Mouse (Mus musculus) limb, embryonic 12.5 days (tissue): ENCODE measurements around the gene Hip1. TPM values are rescaled to one million over a fixed set of nuclear protein-coding genes. Genes with fewer than 3 reads are reported as not detected.

Source experiments
- ATAC-seq: fragments of 200-750 bp; cut with Nextera tagmentation; 2 replicates; pipeline ENCODE4 v1.8.0; 2017; ENCODE audit warnings: low read depth, moderate TSS enrichment; ENCODE audit not compliant: insufficient number of reproducible peaks, insufficient read depth, low FRiP score, low TSS enrichment
- H3K27ac ChIP-seq: fragments of 300-500 bp; sonication (generic); 2 replicates; pipeline ENCODE4 v1.5.1; 2016; ENCODE audit warnings: mild to moderate bottlenecking, moderate library complexity
- H3K27me3 ChIP-seq: fragments of 300-500 bp; sonication (generic); 2 replicates; pipeline ENCODE4 v1.6.1; 2016; ENCODE audit warnings: mild to moderate bottlenecking, moderate library complexity
- H3K36me3 ChIP-seq: fragments of 300-500 bp; sonication (generic); 2 replicates; pipeline ENCODE4 v1.6.1; 2016; ENCODE audit warnings: mild to moderate bottlenecking, moderate library complexity
- H3K4me1 ChIP-seq: fragments of 300-500 bp; sonication (generic); replicated peaks from 2 replicates; pipeline ENCODE4 v1.6.1; 2016
- H3K4me2 ChIP-seq: fragments of 300-500 bp; sonication (generic); 2 replicates; pipeline ENCODE4 v1.6.1; 2016; ENCODE audit warnings: mild to moderate bottlenecking, moderate library complexity
- H3K4me3 ChIP-seq: fragments of 300-500 bp; sonication (generic); replicated peaks from 2 replicates; pipeline ENCODE4 v1.5.1; 2016; ENCODE audit warnings: mild to moderate bottlenecking
- H3K9ac ChIP-seq: fragments of 300-500 bp; sonication (generic); replicated peaks from 2 replicates; pipeline ENCODE4 v1.6.1; 2016; ENCODE audit warnings: mild to moderate bottlenecking, moderate library complexity
- H3K9me3 ChIP-seq: fragments of 300-500 bp; sonication (generic); 2 replicates; pipeline ENCODE4 v1.6.1; 2016; ENCODE audit warnings: mild to moderate bottlenecking, moderate library complexity
- WGBS: fragments of 180-500 bp; shearing (Covaris S2); methylation state at CpG from one replicate; pipeline ENCODE4 v1.1.7; 2016; 5-methylcytosine and 5-hydroxymethylcytosine counted together
- polyA plus RNA-seq: library from polyadenylated mRNA; unstranded; fragments of >200 nt; fragmentation: Nextera tagmentation; extraction: Ambion mirVana; gene quantifications from 2 replicates; pipeline ENCODE4 v1.2.1, GENCODE M21; 2016

Hip1 gene
- polyA plus RNA-seq, 1 experiment from 2014 or later = 50.7 TPM

- WGBS = 95% methylated on average over 4 of the region's 4 CpGs
- Histone ChIP-seq H3K9me3 (peaks cover 9% of the 10 kb centered on the region; the same call in 1 of the 2 replicates), H3K9ac (no peak overlapping the region), H3K36me3 (peaks cover 96% of the 10 kb centered on the region), H3K27me3 (no peaks in the 10 kb centered on the region), H3K4me1 (no peaks in the 10 kb centered on the region), H3K4me2 (no peak overlapping the region), H3K4me3 (no peak overlapping the region), H3K27ac (no peak overlapping the region)
- ATAC-seq = no peak; the same call in 1 of the 2 replicates
These were observed 111.1 kb downstream of the Hip1 start for GRCm38 (mm10) chr5:135433861-135434260.

- Histone ChIP-seq H3K4me1 (no peaks in the 10 kb centered on the region), H3K9ac (no peak overlapping the region), H3K27me3 (no peaks in the 10 kb centered on the region), H3K9me3 (peaks cover 9% of the 10 kb centered on the region; the same call in 1 of the 2 replicates), H3K4me2 (no peak overlapping the region), H3K27ac (no peak overlapping the region), H3K36me3 (peaks cover 96% of the 10 kb centered on the region), H3K4me3 (no peak overlapping the region)
- no peak for ATAC-seq
- 90% methylated on average over 6 of the region's 6 CpGs for WGBS
These were observed 113.8 kb downstream of the Hip1 start for GRCm38 (mm10) chr5:135431111-135431510.

- H3K27ac ChIP-seq = no peak overlapping the region
- WGBS = 77% methylated on average over 5 of the region's 5 CpGs
- H3K36me3 ChIP-seq = peaks cover 96% of the 10 kb centered on the region
These were observed 116.1 kb downstream of the Hip1 start for GRCm38 (mm10) chr5:135428786-135429185.

GRCm38 (mm10) chr5:135410266-135410665, 134.7 kb downstream of the Hip1 start:
- Histone ChIP-seq H3K4me1 (no peaks in the 10 kb centered on the region), H3K9me3 (0 out of 2 replicates have a peak, but pooled peaks cover under 1% of the 10 kb centered on the region), H3K4me2 (no peak overlapping the region), H3K9ac (no peak overlapping the region), H3K36me3 (peaks cover 59% of the 10 kb centered on the region), H3K27me3 (no peaks in the 10 kb centered on the region), H3K4me3 (no peak overlapping the region), H3K27ac (no peak overlapping the region)
- no peak for ATAC-seq
- 93% methylated on average over 9 of the region's 9 CpGs for WGBS

More at GRCm38 (mm10) chr5:135428786-135429185, 116.1 kb downstream of the Hip1 start:
- Histone ChIP-seq H3K4me1 (no peaks in the 10 kb centered on the region), H3K4me2 (no peak overlapping the region), H3K27me3 (no peaks in the 10 kb centered on the region), H3K9me3 (peaks cover 2% of the 10 kb centered on the region; the same call in 1 of the 2 replicates), H3K4me3 (no peak overlapping the region), H3K9ac (no peak overlapping the region)
- no peak for ATAC-seq

- Histone ChIP-seq H3K4me2 (no peak overlapping the region), H3K9me3 (no peaks in the 10 kb centered on the region), H3K9ac (no peak overlapping the region), H3K4me1 (0 out of 2 replicates have a peak, but pooled peaks cover 2% of the 10 kb centered on the region), H3K4me3 (no peak overlapping the region), H3K27me3 (no peaks in the 10 kb centered on the region), H3K27ac (no peak overlapping the region), H3K36me3 (peaks cover 38% of the 10 kb centered on the region)
- ATAC-seq = no peak
- 83% methylated on average over 4 of the region's 4 CpGs for WGBS
These were observed 136.8 kb downstream of the Hip1 start for GRCm38 (mm10) chr5:135408114-135408513.

GRCm38 (mm10) chr5:135405437-135405836, 139.5 kb downstream of the Hip1 start:
- ATAC-seq = no peak
- H3K9me3 ChIP-seq = no peaks in the 10 kb centered on the region
- peaks cover 17% of the 10 kb centered on the region for H3K36me3 ChIP-seq
- H3K4me2 ChIP-seq = no peak overlapping the region
- no peaks in the 10 kb centered on the region for H3K27me3 ChIP-seq
- H3K4me1 ChIP-seq = 0 out of 2 replicates have a peak, but pooled peaks cover 2% of the 10 kb centered on the region
- no peak overlapping the region for H3K27ac ChIP-seq
- 83% methylated on average over 9 of the region's 9 CpGs for WGBS
- no peak overlapping the region for H3K9ac ChIP-seq
- H3K4me3 ChIP-seq = no peak overlapping the region

- whole genome bisulfite sequencing = 37% methylated on average over 20 of the region's 20 CpGs
These were observed 140.3 kb downstream of the Hip1 start for GRCm38 (mm10) chr5:135404623-135405022.

GRCm38 (mm10) chr5:135400244-135400643, 144.7 kb downstream of the Hip1 start:
- Histone ChIP-seq H3K4me3 (no peak overlapping the region), H3K9me3 (no peaks in the 10 kb centered on the region), H3K36me3 (no peaks in the 10 kb centered on the region), H3K4me1 (0 out of 2 replicates have a peak, but pooled peaks cover 2% of the 10 kb centered on the region), H3K4me2 (no peak overlapping the region), H3K9ac (no peak overlapping the region), H3K27me3 (no peaks in the 10 kb centered on the region), H3K27ac (no peak overlapping the region)
- ATAC-seq = no peak
- 11% methylated on average over 2 of the region's 2 CpGs for WGBS

More at GRCm38 (mm10) chr5:135404623-135405022, 140.3 kb downstream of the Hip1 start:
- Histone ChIP-seq H3K27me3 (no peaks in the 10 kb centered on the region), H3K9me3 (no peaks in the 10 kb centered on the region), H3K27ac (no peak overlapping the region), H3K36me3 (peaks cover 9% of the 10 kb centered on the region), H3K9ac (no peak overlapping the region), H3K4me2 (no peak overlapping the region), H3K4me1 (0 out of 2 replicates have a peak, but pooled peaks cover 2% of the 10 kb centered on the region), H3K4me3 (no peak overlapping the region)
- peak; percentile 54; the same call in 1 of the 2 replicates for ATAC-seq

- Histone ChIP-seq H3K9ac (no peak overlapping the region), H3K4me1 (no peaks in the 10 kb centered on the region), H3K4me3 (no peak overlapping the region), H3K36me3 (no peaks in the 10 kb centered on the region), H3K27ac (no peak overlapping the region), H3K27me3 (no peaks in the 10 kb centered on the region), H3K4me2 (no peak overlapping the region), H3K9me3 (no peaks in the 10 kb centered on the region)
- no peak for ATAC-seq
- 62% methylated on average over 6 of the region's 6 CpGs for WGBS
These were observed 145.5 kb downstream of the Hip1 start for GRCm38 (mm10) chr5:135399382-135399781.

- Histone ChIP-seq H3K4me1 (peaks cover 9% of the 10 kb centered on the region), H3K27ac (no peak overlapping the region), H3K4me3 (no peak overlapping the region), H3K4me2 (no peak overlapping the region), H3K27me3 (no peaks in the 10 kb centered on the region), H3K36me3 (peaks cover 15% of the 10 kb centered on the region), H3K9me3 (no peaks in the 10 kb centered on the region), H3K9ac (no peak overlapping the region)
- ATAC-seq = no peak
- WGBS = 56% methylated on average over 5 of the region's 5 CpGs
These were observed 149.1 kb downstream of the Hip1 start for GRCm38 (mm10) chr5:135395826-135396225.

- H3K9ac ChIP-seq = peak within 1 kb of the TSS; percentile 99
- H3K4me3 ChIP-seq = peak within 1 kb of the TSS; percentile 99
- peak; percentile 81 for ATAC-seq
- peaks cover 9% of the 10 kb centered on the region for H3K4me1 ChIP-seq
- no peaks in the 10 kb centered on the region for H3K9me3 ChIP-seq
- WGBS = under 1% methylated on average over 105 of the region's 110 CpGs
- H3K36me3 ChIP-seq = peaks cover 31% of the 10 kb centered on the region
- H3K27me3 ChIP-seq = no peaks in the 10 kb centered on the region
- peak within 1 kb of the TSS; percentile 91 for H3K27ac ChIP-seq
- peak within 1 kb of the TSS; percentile 84 for H3K4me2 ChIP-seq
These were observed 150.7 kb downstream of the Hip1 start, which contains the start of gene Pom121 for GRCm38 (mm10) chr5:135394004-135394823. Gene Pom121, minus strand, starts transcription at chr5:135394546.
